Mouse (Mus musculus): Measurements from ENCODE around the gene Tex261.

DNA sequence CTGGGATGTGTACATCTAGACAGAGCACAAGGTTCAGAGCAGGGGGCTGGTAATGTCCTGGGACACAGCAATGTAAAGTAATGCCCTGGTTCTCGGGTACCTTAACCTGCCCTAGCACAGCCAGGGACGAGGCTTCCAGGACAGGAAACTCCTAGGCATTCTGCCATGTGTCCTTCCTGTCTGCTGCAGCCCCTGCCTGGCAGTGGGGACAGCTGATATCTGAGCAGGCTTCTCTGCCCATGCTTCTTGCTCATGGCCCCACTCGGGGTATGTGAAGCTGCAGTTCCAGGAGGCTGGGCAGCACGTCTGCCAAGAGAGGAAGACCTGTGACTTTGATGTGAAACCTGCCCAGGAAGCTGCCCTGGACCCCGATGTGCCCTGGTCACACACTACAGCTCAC, 7.1 kb downstream of the Tex261 start:
- no peak for TF ChIP-seq CTCF (IDR thresholded peaks at IDR 0.05; ENCODE audit: low read depth)
- TF ChIP-seq EP300 (IDR thresholded peaks at IDR 0.05; ENCODE audit: low read depth) = no peak

Data from liver, embryonic 14.5 days (tissue).